Mouse (Mus musculus) urinary bladder, postnatal 25 days (tissue): ENCODE results near the gene Pdpk1.
"Not testable (repeated sequence)": the region's sequence is repeated elsewhere in the genome, so short reads cannot be mapped to it uniquely, and the experiment has no call there.

Experiments used
- DNase-seq: peaks from one replicate; pipeline ENCODE4 v3.0.0; 2022; ENCODE audit warnings: low spot score

Gene Pdpk1

DNA sequence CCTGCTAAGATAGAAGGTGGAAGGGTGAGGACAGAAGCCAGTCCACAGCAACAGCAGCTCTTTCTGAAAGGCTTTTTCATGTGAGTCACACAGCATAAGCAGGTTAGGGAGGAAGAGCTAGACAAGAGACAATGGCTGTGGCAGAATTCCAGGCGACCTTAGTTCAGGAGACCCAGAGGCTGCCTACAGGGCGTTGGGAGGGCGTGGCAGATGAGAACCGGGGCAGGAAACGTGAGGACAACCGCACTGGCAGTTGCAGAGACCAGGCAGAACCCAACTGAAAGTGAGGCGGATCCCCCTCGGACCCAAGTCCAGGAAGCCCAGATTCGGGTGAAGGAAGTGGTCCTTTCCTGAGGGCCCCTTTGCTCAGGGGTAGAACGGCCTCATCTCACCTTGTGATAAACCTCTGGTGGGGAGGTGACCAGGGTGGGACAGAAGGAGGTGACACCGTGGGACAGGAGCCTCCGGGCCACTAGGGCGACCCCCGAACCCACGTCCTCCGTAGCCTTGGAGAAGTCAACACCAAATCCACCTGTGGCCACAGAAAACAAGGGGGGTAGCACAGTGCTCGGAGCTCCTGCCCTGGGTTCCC lies 12.0 kb upstream of the Pdpk1 start:
- no peak for DNase-seq

DNA sequence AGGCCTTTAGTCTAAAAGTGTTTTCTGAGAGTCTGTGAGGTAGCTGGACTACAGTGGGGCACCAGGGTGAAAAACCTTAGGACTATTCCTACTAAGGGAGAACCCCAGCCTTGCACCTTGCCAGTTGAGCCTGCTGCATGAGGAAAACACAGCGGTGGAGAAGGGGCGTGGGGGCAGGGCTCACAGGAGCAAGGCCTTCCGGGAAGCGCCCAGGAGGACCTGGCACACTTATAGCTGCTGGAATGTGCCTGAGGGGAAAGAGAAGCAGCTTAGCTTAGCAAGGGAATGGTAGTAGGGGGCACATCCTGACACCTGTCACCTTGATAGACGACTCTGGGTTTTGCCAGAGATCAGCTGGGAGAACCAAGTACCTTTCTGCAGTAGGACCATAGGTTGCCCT lies 10.7 kb upstream of the Pdpk1 start:
- DNase-seq: no peak

DNA sequence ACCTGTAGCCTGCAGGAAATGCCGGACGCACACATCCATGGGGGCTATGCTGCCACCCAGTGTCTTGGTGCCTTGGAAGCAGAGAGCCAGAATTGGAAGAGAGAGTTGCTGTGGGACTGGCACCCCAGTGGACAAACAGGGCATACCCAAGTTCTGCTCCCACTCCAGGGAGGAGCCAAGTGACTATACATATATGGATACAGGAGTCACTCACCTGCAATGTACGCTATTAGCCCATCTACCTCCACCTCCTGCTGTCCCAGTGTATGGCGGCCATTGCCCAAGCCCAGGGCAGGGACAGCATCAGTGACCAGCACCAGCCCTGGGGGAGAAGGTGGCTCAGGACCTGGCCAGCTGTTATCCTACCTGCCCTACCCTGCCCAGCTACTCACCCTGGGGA lies 6.8 kb upstream of the Pdpk1 start:
- no peak for DNase-seq

DNA sequence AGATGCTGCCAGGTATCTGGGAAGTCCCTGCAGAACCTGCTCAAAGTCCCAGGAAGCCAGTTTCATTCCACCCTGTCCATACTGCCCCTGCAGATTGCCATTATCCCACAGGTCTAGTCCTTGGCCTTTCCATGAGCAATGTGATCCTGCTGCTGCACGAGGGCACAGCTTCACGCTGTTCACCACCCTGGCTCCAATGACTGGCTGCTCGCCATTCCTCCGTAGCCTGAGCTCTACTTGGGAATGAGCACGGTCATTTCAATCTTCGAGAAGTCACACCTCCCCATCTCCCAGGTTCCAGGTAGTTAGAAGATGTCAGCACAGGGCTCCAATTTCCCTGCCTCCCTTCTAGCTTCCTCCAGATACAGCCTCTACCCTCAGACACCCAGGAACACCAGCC lies 6.4 kb upstream of the Pdpk1 start:
- no peak for DNase-seq

DNA sequence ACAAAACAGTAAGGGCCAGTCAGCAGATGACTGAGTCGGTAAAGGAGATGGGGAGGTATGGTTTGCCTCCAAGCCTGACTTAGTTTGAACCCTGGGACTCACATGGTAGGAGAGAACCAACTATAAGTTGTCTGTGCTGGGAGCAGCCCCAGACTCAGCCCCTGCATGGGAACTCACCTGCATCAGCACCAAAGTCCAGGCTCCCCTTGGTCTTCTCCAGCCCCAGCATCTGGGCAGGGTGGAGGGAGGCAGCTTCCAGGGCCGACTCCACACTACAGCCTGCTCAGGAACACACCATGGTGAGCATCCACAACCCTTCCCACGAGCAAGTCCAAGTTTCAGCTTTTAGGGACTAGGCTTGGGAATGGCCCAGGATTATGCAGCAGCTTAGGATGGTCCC lies 5.7 kb upstream of the Pdpk1 start:
- DNase-seq: no peak

DNA sequence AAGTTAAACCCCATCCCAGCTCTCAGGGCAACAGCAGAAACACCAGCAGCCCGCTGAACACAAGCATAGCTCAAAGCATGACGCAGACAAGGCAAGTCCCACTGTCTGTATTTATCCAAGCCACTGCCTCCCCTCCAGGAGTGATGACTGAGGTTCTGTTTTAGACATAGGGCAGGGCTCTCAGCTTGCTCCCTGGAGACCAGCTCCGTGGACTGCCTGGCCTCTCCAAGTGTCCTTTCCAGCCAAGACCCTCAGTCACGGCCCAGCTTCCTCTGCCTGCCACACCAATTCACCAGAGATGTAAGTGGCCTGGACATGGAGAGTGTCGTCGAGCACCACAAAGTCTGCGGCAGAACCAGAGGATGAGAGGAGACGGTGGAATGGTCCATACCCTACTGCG lies 5.0 kb upstream of the Pdpk1 start:
- DNase-seq: no peak

DNA sequence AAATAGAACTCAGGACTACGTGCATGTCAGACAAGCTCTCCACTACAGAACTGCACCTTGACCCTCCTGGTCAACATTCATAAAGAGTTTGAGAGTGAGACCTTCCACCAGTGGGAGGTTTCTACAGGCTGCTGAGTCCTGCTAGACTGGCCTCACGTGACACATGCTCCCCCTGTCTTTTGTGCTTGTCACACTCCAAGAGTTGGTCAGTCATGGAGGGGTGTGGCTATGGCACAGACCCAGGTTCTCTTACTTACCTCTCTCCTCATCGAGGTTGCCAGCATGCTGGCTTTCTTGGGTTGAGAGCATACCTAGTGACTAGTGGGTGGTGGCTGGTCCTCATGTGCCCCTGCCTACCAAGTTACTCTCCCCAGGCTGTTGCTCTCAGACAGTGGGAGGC lies 3.7 kb upstream of the Pdpk1 start:
- DNase-seq: no peak

DNA sequence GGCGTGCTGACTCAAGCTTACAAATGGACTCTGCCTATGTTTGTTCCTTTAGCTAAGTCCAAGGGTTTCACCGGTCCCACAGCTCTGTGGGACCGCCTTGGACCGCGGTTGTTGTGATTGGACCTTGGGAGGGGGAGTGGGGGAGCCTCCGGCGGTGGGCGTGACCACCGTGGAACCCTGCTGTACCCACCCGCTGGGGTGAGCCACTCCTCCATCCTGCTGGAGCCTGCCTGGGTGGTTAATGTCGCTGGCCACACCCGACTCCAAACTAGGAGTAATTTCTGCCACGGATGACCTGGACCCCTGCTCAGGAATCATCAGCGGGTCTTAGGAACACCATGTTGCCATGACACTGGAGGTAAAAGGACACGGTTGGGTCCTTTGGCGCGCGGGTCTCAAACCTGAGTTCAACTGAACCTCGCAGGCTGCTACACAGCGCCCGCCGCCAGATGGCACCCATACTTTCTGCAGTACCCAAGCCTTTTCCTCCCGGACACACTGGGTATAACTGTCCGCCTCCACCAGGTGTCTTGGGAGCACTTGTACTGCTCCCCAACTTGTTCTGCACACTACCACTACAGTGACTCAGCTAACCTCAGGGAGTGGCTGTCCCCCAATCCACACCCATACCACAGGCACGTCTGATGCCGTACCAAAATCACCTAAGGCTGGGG lies 1.3 kb upstream of the Pdpk1 start:
- peak; percentile 73 for DNase-seq

DNA sequence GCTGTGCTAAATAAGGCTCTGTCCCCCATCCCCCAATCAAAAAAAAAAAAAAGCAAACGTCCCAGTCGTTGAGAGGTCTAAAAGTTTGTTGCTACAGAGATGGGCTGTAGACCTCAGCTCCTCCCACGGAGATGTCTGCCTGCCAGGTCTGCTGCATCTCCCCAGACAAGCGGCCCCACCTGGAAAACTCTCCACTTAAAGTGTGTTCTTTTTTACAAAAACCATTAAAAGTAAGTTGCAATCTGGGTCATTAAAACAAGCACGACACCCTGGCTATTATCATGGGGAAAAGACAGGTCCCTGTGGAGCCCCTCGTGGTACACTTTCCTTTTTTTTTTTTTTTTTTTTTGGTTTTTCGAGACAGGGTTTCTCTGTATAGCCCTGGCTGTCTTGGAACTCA lies 658 bp upstream of the Pdpk1 start:
- DNase-seq: no peak

DNA sequence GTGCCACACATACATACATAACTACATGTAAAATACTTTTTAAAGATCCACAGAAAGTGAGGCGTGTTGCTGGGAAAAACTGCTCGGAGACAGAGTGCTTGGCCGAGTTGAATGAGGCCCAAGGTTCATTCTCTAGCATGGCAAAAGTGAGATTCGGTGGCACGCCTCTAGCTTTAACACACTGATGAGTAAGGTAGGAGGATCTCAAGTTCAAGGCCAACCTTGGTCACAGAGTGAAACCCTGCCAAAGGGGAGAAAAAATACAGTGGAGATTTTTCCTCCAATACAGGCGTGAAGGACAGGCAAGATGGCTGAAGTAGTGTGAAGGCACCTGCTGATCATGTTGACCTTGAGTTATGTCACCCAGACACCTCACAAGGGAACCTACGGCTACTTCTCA lies 1.3 kb downstream of the Pdpk1 start:
- no peak for DNase-seq

DNA sequence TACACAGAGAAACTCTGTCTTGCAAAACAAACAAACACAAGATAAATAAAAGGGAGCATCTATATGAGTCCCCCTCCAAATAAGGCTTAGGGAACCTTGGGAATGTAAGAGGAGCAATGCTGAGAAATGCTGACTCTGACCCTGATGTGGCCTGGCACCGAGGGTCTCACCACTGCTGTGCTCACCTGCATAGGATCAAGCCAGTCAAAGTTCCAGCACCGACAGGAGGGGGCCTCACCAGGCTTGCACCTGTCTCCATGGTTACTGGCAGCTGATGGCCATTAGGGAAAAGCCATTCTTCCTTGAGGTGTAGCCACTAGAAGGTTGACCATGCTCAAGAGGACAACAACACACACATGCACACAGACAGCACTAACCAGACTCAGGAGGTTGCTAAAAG lies 7.8 kb downstream of the Pdpk1 start:
- no peak for DNase-seq

DNA sequence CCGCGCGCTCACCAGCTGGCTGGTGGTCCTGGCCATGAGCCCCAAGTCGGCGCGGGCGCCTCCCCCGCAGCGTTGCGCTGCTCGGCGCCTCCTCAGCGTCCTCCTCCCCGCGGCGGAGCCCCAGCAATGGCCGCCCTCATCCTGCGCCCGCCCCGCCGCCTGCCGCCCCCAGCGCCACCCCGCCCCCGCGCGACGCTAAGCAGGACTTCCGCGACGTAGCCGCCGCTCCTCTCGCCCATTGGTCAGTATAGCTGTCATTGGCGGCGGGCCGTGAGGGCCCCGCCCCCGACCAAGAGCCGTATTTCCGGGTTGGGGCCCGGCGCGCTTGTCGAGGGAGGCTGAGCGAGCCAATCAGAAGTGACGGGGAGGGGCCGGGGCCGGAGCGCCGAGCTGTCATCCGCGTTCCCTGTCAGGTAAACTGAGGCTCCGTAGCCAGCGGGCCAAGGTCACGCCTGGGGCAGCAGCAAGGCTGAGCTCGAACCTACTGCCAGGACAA lies 9.3 kb downstream of the Pdpk1 start:
- peak; percentile 94 for DNase-seq

DNA sequence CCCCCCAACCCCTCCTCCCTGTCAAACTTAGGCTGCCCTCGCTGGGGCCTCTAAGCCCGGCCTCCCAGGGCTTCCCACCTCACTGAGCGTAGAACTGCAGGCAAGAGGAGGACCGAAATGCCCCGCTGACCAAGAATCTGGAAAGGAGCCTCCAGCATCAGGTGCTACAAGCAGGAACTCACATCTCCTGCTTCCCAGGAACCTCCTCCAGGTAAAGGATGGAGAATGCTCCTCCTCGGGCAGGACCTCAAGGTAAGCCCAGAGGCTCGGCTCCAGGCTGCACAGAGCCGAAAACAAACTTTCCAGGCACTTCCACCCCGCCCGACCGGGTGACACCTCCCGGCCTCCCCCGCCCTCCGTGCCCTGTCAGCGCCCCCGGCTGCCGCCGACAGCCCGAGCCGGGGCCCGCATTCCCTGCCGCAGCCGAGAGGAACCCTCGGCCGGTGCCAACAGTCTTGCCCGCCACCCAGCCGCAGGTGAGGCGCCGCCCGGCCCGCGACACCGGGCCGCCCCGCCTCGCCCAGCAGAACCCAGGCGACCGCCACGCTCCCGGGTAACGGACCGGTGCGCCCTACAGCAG lies 9.8 kb downstream of the Pdpk1 start:
- DNase-seq: no peak

DNA sequence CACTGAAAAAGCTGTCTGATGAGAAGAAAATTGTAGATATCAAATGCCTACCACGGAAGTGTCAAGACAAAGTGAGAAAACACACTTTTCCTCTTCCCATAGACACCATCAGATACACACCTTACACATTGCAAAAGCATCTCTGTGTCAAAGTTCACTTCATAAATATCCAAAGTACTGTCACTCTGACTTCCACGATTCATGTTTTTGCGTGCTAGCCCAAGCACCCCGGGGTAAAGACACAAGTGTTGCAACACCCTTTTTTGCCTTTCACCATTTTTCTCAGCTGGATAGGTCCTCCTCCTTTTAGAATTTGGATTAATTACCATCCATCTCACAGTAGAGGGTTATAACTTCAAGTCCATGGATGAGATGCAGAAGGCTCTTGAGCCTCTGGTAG lies 10.8 kb downstream of the Pdpk1 start:
- DNase-seq: no peak

DNA sequence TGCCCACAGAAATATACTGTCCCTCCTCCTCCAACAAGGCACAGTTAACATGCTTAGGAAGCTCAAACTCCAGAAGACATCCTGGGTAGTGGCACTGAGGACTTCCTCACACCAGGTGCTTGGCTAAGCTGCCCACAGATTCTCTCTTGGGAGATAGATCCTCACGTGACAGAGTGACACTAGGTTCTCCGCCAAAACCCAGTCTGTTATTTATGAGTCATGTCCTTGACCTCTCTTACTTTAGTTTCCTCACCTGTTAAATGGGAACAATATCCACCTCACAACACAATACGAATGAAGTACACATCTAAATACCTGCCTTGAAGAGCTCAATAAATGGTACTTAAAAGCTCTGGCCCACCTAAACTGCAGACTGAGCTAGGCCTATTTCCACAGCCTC lies 11.5 kb downstream of the Pdpk1 start:
- no peak for DNase-seq

DNA sequence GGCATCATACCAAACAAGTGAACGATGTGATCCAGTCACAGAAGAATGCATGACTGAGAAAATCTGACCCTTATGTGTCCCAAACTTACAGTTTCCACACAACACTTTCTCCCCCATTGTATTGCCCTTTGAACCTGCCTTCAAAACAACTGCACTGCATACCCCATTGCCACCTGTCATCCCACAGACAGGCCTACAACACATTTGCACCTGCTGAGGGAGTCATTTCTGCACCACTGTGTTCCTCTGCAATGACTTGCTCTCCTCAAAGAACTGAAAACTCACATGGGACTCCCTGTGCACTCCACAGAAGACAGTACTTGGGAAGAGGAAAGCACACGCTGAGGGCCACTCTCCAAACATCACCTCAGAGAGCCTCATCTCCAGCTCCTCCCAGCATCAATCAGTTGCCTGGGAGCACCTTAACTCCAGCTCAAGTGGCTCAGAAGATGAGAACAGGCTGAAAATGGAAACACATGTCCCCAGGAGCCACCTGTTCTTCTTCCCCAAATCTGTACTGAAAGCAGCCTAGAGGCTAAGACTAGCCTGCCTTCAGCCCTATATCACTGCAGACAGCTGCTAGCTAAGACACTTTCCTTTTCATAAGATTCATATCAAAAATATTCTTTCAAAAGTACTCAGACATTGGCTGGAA lies 13.4 kb downstream of the Pdpk1 start:
- no peak for DNase-seq

DNA sequence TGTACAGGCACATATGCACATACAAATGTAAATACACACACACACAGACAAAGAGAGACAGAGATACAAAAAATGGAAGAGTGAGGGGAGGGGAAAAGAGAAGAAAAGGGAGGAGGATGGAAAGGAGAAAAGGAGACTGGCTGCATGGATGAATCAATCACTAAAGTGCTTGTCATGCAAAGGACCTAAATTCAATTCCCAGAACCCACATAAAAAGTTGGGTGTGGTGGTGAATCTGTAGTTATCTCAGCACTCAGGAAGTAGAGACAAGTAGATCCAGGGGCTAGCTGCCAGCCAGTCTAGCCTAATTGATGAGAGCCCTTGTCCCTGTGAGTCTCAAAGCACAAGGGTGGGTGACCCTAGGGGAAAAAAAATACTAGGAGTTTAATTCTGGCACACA lies 16.7 kb downstream of the Pdpk1 start:
- no peak for DNase-seq

DNA sequence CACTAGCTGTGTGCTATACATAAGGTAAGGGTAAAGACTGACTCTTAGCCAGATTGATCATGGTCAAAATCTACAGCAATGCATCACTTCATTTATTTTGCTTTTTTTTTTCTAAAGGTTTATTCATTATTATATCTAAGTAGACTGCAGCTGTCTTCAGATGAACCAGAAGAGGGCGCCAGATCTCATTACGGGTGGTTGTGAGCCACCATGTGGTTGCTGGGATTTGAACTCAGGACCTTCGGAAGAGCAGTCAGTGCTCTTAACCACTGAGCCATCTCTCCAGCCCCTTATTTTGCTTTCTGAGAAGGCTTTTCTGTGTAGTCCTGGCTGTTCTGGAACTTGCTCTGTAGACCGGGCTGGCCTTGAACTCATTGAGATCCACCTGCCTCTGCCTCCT lies 17.8 kb downstream of the Pdpk1 start:
- DNase-seq: not testable (repeated sequence)

DNA sequence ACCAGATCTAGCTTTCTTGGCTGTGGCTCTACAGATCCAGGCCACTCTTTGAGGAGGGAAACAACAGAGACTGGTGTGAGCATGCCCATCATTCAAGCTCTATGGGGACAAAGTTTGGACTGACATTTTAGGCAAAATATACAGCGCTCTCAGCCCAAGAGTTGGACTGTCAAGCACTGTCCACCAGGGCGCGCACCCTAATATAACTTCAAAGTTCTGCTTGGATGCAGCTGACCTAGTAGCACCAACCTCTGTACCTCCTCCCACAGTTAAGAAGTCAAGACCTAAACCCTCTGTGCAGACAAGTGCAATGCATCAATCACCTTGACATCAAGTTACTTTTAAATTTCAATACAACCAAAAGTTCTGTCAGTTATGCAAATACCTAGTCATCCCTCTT lies 19.2 kb downstream of the Pdpk1 start:
- no peak for DNase-seq

DNA sequence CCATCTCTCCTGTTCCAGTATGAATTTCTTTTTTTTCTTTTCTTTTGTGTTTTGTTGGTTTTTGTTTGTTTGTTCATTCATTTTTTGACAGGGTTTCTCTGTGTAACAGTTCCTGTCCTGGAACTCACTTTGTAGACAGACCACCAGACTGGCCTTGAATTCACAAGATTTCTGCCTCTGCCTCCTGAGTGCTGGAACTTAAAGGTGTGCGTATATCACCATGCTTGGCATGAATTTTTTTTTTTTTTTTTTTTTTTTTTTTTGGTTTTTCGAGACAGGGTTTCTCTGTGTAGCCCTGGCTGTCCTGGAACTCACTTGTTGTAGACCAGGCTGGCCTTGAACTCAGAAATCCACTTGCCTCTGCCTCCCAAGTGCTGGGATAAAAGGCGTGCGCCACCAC lies 21.5 kb downstream of the Pdpk1 start:
- not testable (repeated sequence) for DNase-seq

DNA sequence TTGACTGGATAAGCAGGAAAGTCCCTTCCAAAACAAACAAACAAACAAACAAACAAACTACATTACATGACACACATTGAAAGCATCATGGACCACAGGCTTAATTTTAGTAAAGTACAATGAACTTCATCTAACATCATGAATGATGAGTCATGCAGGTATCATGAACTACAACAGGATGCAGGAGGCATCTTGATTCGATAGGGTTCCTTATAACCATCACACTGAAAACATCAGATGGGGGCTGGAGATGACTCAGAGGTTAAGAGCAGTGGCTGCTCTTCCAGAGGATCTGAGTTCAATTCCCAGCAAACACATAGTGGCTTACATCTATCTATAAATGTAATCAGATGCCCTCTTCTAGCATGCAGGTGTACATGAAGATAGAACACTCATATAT lies 23.1 kb downstream of the Pdpk1 start:
- no peak for DNase-seq

DNA sequence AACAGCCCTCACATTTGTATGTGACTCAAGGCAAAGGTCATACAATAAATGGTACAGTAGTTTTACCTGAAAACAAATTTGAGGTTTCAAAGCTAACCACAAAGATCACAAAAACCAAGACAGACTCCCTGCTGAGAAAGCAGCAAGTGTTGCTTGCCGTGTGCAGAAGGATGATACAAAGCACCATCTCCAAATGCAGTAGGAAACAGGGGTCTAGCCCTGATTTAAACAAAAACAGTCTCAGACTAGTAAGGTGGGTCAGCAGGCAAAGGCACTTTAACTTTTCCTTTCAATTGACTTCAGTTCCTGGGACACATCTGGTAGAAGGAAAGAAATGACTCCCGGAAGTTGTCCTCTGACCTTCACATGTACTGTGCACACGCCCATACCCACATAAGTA lies 23.9 kb downstream of the Pdpk1 start:
- DNase-seq: no peak

DNA sequence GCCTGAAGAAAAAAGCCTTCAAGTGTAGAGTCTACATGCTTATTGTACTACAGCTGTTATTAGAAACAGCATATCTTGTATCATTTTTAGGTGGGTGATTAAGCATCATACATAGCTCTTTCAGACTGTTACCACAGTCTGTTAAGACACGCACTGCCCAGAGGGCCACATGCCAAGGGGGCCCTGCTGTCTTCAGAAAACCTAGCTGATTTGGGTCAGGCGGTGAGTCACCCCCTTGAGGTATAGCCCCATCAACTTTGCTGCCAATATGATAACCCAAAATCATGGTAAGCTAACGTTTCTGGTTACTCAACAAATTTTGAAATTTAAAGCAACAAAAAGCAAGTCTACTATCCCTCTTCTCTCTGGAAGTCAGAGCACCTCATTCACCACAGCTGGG lies 31.3 kb downstream of the Pdpk1 start:
- no peak for DNase-seq
